Mouse (Mus musculus): Measurements from ENCODE around the gene Clca2. TPM values are rescaled to one million over a fixed set of nuclear protein-coding genes. Genes with fewer than 3 reads are reported as not detected.

The Clca2 gene
- polyA plus RNA-seq, 1 experiment from 2014 or later: not detected

GRCm38 (mm10) chr3:145103321-145103720 lies 4.1 kb upstream of the Clca2 start:
- H3K4me1 ChIP-seq (ENCODE audit: control insufficient read depth, insufficient read depth, low read depth, low read length): no peaks in the 10 kb centered on the region
- H3K9ac ChIP-seq (ENCODE audit: low read depth, low read length): no peak overlapping the region
- no peaks in the 10 kb centered on the region for H3K9me3 ChIP-seq (ENCODE audit: control insufficient read depth, low read length)
- no peak for ATAC-seq
- WGBS: 80% methylated on average over 2 of the region's 2 CpGs
- no peak overlapping the region for H3K4me2 ChIP-seq (ENCODE audit: low read length)
- no peaks in the 10 kb centered on the region for H3K36me3 ChIP-seq (ENCODE audit: control insufficient read depth, insufficient read depth, low read length)
- no peaks in the 10 kb centered on the region for H3K27me3 ChIP-seq (replicated peaks; ENCODE audit: control insufficient read depth, insufficient read depth, low read length)
- no peak overlapping the region for H3K4me3 ChIP-seq (ENCODE audit: low read length)
- H3K27ac ChIP-seq (ENCODE audit: low read depth, low read length): no peak overlapping the region

- H3K4me1 ChIP-seq (ENCODE audit: control insufficient read depth, insufficient read depth, low read depth, low read length): no peaks in the 10 kb centered on the region
- H3K4me2 ChIP-seq (ENCODE audit: low read length): no peak overlapping the region
- no peak overlapping the region for H3K27ac ChIP-seq (ENCODE audit: low read depth, low read length)
- no peak for ATAC-seq
- no peak overlapping the region for H3K9ac ChIP-seq (ENCODE audit: low read depth, low read length)
- 90% methylated on average over 9 of the region's 9 CpGs for WGBS
- no peaks in the 10 kb centered on the region for H3K27me3 ChIP-seq (replicated peaks; ENCODE audit: control insufficient read depth, insufficient read depth, low read length)
- no peaks in the 10 kb centered on the region for H3K36me3 ChIP-seq (ENCODE audit: control insufficient read depth, insufficient read depth, low read length)
- no peaks in the 10 kb centered on the region for H3K9me3 ChIP-seq (ENCODE audit: control insufficient read depth, low read length)
- H3K4me3 ChIP-seq (ENCODE audit: low read length): no peak overlapping the region
These were observed 2.8 kb upstream of the Clca2 start for GRCm38 (mm10) chr3:145101891-145102555.

- no peak overlapping the region for H3K27ac ChIP-seq (ENCODE audit: low read depth, low read length)
- ATAC-seq: no peak
- H3K9ac ChIP-seq (ENCODE audit: low read depth, low read length): no peak overlapping the region
- no peak overlapping the region for H3K4me3 ChIP-seq (ENCODE audit: low read length)
- 74% methylated on average over 8 of the region's 8 CpGs for WGBS
- H3K4me1 ChIP-seq (ENCODE audit: control insufficient read depth, insufficient read depth, low read depth, low read length): no peaks in the 10 kb centered on the region
- no peak overlapping the region for H3K4me2 ChIP-seq (ENCODE audit: low read length)
- H3K27me3 ChIP-seq (replicated peaks; ENCODE audit: control insufficient read depth, insufficient read depth, low read length): no peaks in the 10 kb centered on the region
- no peaks in the 10 kb centered on the region for H3K36me3 ChIP-seq (ENCODE audit: control insufficient read depth, insufficient read depth, low read length)
- H3K9me3 ChIP-seq (ENCODE audit: control insufficient read depth, low read length): no peaks in the 10 kb centered on the region
These were observed 11.2 kb downstream of the Clca2 start for GRCm38 (mm10) chr3:145087857-145088598.

GRCm38 (mm10) chr3:145086180-145086579 lies 13.1 kb downstream of the Clca2 start:
- H3K4me2 ChIP-seq (ENCODE audit: low read length): no peak overlapping the region
- no peak overlapping the region for H3K9ac ChIP-seq (ENCODE audit: low read depth, low read length)
- H3K27ac ChIP-seq (ENCODE audit: low read depth, low read length): no peak overlapping the region
- no peaks in the 10 kb centered on the region for H3K36me3 ChIP-seq (ENCODE audit: control insufficient read depth, insufficient read depth, low read length)
- H3K9me3 ChIP-seq (ENCODE audit: control insufficient read depth, low read length): no peaks in the 10 kb centered on the region
- ATAC-seq: no peak
- WGBS: 95% methylated on average over 14 of the region's 14 CpGs
- H3K27me3 ChIP-seq (replicated peaks; ENCODE audit: control insufficient read depth, insufficient read depth, low read length): no peaks in the 10 kb centered on the region
- H3K4me3 ChIP-seq (ENCODE audit: low read length): no peak overlapping the region
- no peaks in the 10 kb centered on the region for H3K4me1 ChIP-seq (ENCODE audit: control insufficient read depth, insufficient read depth, low read depth, low read length)

GRCm38 (mm10) chr3:145083081-145083480 lies 16.2 kb downstream of the Clca2 start:
- Histone ChIP-seq H3K27ac (ENCODE audit: low read depth, low read length) (no peak overlapping the region), H3K4me2 (ENCODE audit: low read length) (no peak overlapping the region), H3K9me3 (ENCODE audit: control insufficient read depth, low read length) (no peaks in the 10 kb centered on the region), H3K36me3 (ENCODE audit: control insufficient read depth, insufficient read depth, low read length) (no peaks in the 10 kb centered on the region), H3K4me3 (ENCODE audit: low read length) (no peak overlapping the region), H3K4me1 (ENCODE audit: control insufficient read depth, insufficient read depth, low read depth, low read length) (no peaks in the 10 kb centered on the region), H3K9ac (ENCODE audit: low read depth, low read length) (no peak overlapping the region), H3K27me3 (replicated peaks; ENCODE audit: control insufficient read depth, insufficient read depth, low read length) (no peaks in the 10 kb centered on the region)
- 87% methylated on average over 1 of the region's 1 CpGs for WGBS
- no peak for ATAC-seq

GRCm38 (mm10) chr3:145080904-145081303 lies 18.3 kb downstream of the Clca2 start:
- H3K36me3 ChIP-seq (ENCODE audit: control insufficient read depth, insufficient read depth, low read length): no peaks in the 10 kb centered on the region
- WGBS: 78% methylated on average over 8 of the region's 8 CpGs
- no peak for ATAC-seq
- no peaks in the 10 kb centered on the region for H3K9me3 ChIP-seq (ENCODE audit: control insufficient read depth, low read length)
- no peaks in the 10 kb centered on the region for H3K4me1 ChIP-seq (ENCODE audit: control insufficient read depth, insufficient read depth, low read depth, low read length)
- H3K4me3 ChIP-seq (ENCODE audit: low read length): no peak overlapping the region
- no peak overlapping the region for H3K9ac ChIP-seq (ENCODE audit: low read depth, low read length)
- H3K27ac ChIP-seq (ENCODE audit: low read depth, low read length): no peak overlapping the region
- H3K4me2 ChIP-seq (ENCODE audit: low read length): no peak overlapping the region
- no peaks in the 10 kb centered on the region for H3K27me3 ChIP-seq (replicated peaks; ENCODE audit: control insufficient read depth, insufficient read depth, low read length)

- H3K27me3 ChIP-seq (replicated peaks; ENCODE audit: control insufficient read depth, insufficient read depth, low read length): no peaks in the 10 kb centered on the region
- H3K36me3 ChIP-seq (ENCODE audit: control insufficient read depth, insufficient read depth, low read length): no peaks in the 10 kb centered on the region
- H3K9me3 ChIP-seq (ENCODE audit: control insufficient read depth, low read length): no peaks in the 10 kb centered on the region
- H3K4me2 ChIP-seq (ENCODE audit: low read length): no peak overlapping the region
- WGBS: 86% methylated on average over 6 of the region's 6 CpGs
- H3K4me1 ChIP-seq (ENCODE audit: control insufficient read depth, insufficient read depth, low read depth, low read length): no peaks in the 10 kb centered on the region
- no peak for ATAC-seq
- H3K9ac ChIP-seq (ENCODE audit: low read depth, low read length): no peak overlapping the region
- H3K27ac ChIP-seq (ENCODE audit: low read depth, low read length): no peak overlapping the region
- H3K4me3 ChIP-seq (ENCODE audit: low read length): no peak overlapping the region
These were observed 20.8 kb downstream of the Clca2 start for GRCm38 (mm10) chr3:145078405-145078804.

- Histone ChIP-seq H3K4me2 (ENCODE audit: low read length) (no peak overlapping the region), H3K27me3 (replicated peaks; ENCODE audit: control insufficient read depth, insufficient read depth, low read length) (no peaks in the 10 kb centered on the region), H3K27ac (ENCODE audit: low read depth, low read length) (no peak overlapping the region), H3K36me3 (ENCODE audit: control insufficient read depth, insufficient read depth, low read length) (no peaks in the 10 kb centered on the region), H3K4me1 (ENCODE audit: control insufficient read depth, insufficient read depth, low read depth, low read length) (no peaks in the 10 kb centered on the region), H3K4me3 (ENCODE audit: low read length) (no peak overlapping the region), H3K9me3 (ENCODE audit: control insufficient read depth, low read length) (no peaks in the 10 kb centered on the region), H3K9ac (ENCODE audit: low read depth, low read length) (no peak overlapping the region)
- 91% methylated on average over 3 of the region's 3 CpGs for WGBS
- ATAC-seq: no peak
These were observed 26.9 kb downstream of the Clca2 start for GRCm38 (mm10) chr3:145072339-145072738.

GRCm38 (mm10) chr3:145068964-145069363 lies 30.3 kb downstream of the Clca2 start:
- no peak for ATAC-seq
- Histone ChIP-seq H3K4me2 (ENCODE audit: low read length) (no peak overlapping the region), H3K9me3 (ENCODE audit: control insufficient read depth, low read length) (no peaks in the 10 kb centered on the region), H3K27ac (ENCODE audit: low read depth, low read length) (no peak overlapping the region), H3K4me1 (ENCODE audit: control insufficient read depth, insufficient read depth, low read depth, low read length) (no peaks in the 10 kb centered on the region), H3K27me3 (replicated peaks; ENCODE audit: control insufficient read depth, insufficient read depth, low read length) (no peaks in the 10 kb centered on the region), H3K4me3 (ENCODE audit: low read length) (no peak overlapping the region), H3K9ac (ENCODE audit: low read depth, low read length) (no peak overlapping the region), H3K36me3 (ENCODE audit: control insufficient read depth, insufficient read depth, low read length) (no peaks in the 10 kb centered on the region)
- WGBS: 86% methylated on average over 4 of the region's 4 CpGs

Measured in hindbrain, embryonic 16.5 days (tissue).